Mouse (Mus musculus) cerebellum, adult 2 months (tissue): ENCODE data around the gene Atp2a1. TPM values are rescaled to one million over a fixed set of nuclear protein-coding genes. Genes with fewer than 3 reads are reported as not detected.
A peak's percentile ranks its signal among the peaks of the same experiment; 100 is the strongest.
"Not testable (repeated sequence)": the region's sequence is repeated elsewhere in the genome, so short reads cannot be mapped to it uniquely, and the experiment has no call there.

ENCODE experiments used
- DNase-seq, 2 experiments: peaks; one replicate each; pipeline ENCODE4 v3.0.0; 2021
- H3K27ac ChIP-seq: fragments of 200-500 bp; 2 replicates; pipeline ENCODE4 v1.5.1; 2012; ENCODE audit warnings: low read length, control low read depth, inconsistent platforms; ENCODE audit not compliant: insufficient read depth
- H3K27me3 ChIP-seq: fragments of 200-500 bp; 2 replicates; pipeline ENCODE4 v1.6.1; 2012; ENCODE audit warnings: inconsistent platforms, mild to moderate bottlenecking, low read length, moderate library complexity; ENCODE audit not compliant: control insufficient read depth, insufficient read depth
- H3K4me1 ChIP-seq: fragments of 200-500 bp; 2 replicates; pipeline ENCODE4 v1.6.1; 2011; ENCODE audit warnings: low read length; ENCODE audit not compliant: control insufficient read depth, insufficient read depth
- H3K4me3 ChIP-seq: fragments of 200-500 bp; replicated peaks from 2 replicates; pipeline ENCODE3; 2011; ENCODE audit warnings: mild to moderate bottlenecking, low read depth, low read length, control low read depth; ENCODE audit not compliant: insufficient read depth
- CTCF ChIP-seq: fragments of 200-500 bp; IDR thresholded peaks from 2 replicates; pipeline ENCODE4 v1.5.1; 2011; ENCODE audit warnings: low read depth, mild to moderate bottlenecking, control low read depth, low read length, moderate library complexity, borderline replicate concordance; ENCODE audit not compliant: insufficient read depth
- POLR2A ChIP-seq: fragments of 200-500 bp; IDR thresholded peaks from 2 replicates; pipeline ENCODE4 v1.6.1; 2011; ENCODE audit warnings: low read length, control low read depth, borderline replicate concordance; ENCODE audit not compliant: insufficient read depth
- WGBS: fragments of 180-500 bp; shearing (Covaris S2); methylation state at CpG from one replicate; pipeline ENCODE4 v1.1.7; 2018; 5-methylcytosine and 5-hydroxymethylcytosine counted together
- polyA plus RNA-seq: library from polyadenylated mRNA; depleted of rRNA; stranded (reverse); fragments of >200 nt; gene quantifications from 2 replicates; pipeline ENCODE4 v1.2.3, GENCODE M21; 2012

Atp2a1 gene
- polyA plus RNA-seq, 1 experiment, result 0.46 TPM

- WGBS, result 22% methylated on average over 8 of the region's 8 CpGs
- H3K4me3 ChIP-seq, result no peak overlapping the region
- TF ChIP-seq POLR2A (no peak), CTCF (no peak)
Measured at GRCm38 (mm10) chr7:126417045-126417444, 45.9 kb downstream of the Atp2a1 start.

GRCm38 (mm10) chr7:126416615-126417014, 46.3 kb downstream of the Atp2a1 start:
- TF ChIP-seq POLR2A, result no peak
- no peak for TF ChIP-seq CTCF
- no peak for DNase-seq
- H3K27ac ChIP-seq, result no peak overlapping the region
- H3K4me3 ChIP-seq, result no peak overlapping the region
- no peaks in the 10 kb centered on the region for H3K27me3 ChIP-seq
- WGBS, result 38% methylated on average over 2 of the region's 2 CpGs
- H3K4me1 ChIP-seq, result no peaks in the 10 kb centered on the region

More at GRCm38 (mm10) chr7:126417045-126417444, 45.9 kb downstream of the Atp2a1 start:
- Histone ChIP-seq H3K27me3 (no peaks in the 10 kb centered on the region), H3K27ac (no peak overlapping the region), H3K4me1 (no peaks in the 10 kb centered on the region)
- no peak for DNase-seq

- Histone ChIP-seq H3K4me1 (no peaks in the 10 kb centered on the region), H3K27ac (no peak within 1 kb of the TSS), H3K27me3 (no peaks in the 10 kb centered on the region), H3K4me3 (no peak within 1 kb of the TSS)
- WGBS, result 82% methylated on average over 6 of the region's 6 CpGs
- DNase-seq, result no peak
- no peak for TF ChIP-seq CTCF
- TF ChIP-seq POLR2A, result no peak
Measured at GRCm38 (mm10) chr7:126414725-126415124, 48.2 kb downstream of the Atp2a1 start, which contains the start of gene Cd19. Cd19 (minus strand) TSS chr7:126414889.

- TF ChIP-seq CTCF (no peak), POLR2A (no peak)
- Histone ChIP-seq H3K27me3 (no peaks in the 10 kb centered on the region), H3K4me3 (no peak overlapping the region), H3K27ac (no peak overlapping the region), H3K4me1 (no peaks in the 10 kb centered on the region)
- no peak for DNase-seq
- 83% methylated on average over 4 of the region's 4 CpGs for WGBS
Measured at GRCm38 (mm10) chr7:126411061-126411460, 51.8 kb downstream of the Atp2a1 start.

GRCm38 (mm10) chr7:126408686-126409085, 54.2 kb downstream of the Atp2a1 start:
- H3K27ac ChIP-seq, result no peak overlapping the region
- H3K27me3 ChIP-seq, result no peaks in the 10 kb centered on the region
- TF ChIP-seq CTCF (no peak), POLR2A (no peak)
- no peak overlapping the region for H3K4me3 ChIP-seq
- 73% methylated on average over 2 of the region's 2 CpGs for WGBS
- H3K4me1 ChIP-seq, result no peaks in the 10 kb centered on the region
- no peak for DNase-seq

GRCm38 (mm10) chr7:126402518-126402917, 60.4 kb downstream of the Atp2a1 start:
- not testable (repeated sequence) for H3K4me3 ChIP-seq, H3K27ac ChIP-seq, H3K4me1 ChIP-seq, H3K27me3 ChIP-seq, DNase-seq
- 78% methylated on average over 8 of the region's 8 CpGs for WGBS

GRCm38 (mm10) chr7:126399548-126399947, 63.4 kb downstream of the Atp2a1 start:
- H3K4me1 ChIP-seq, result no peaks in the 10 kb centered on the region
- no peak overlapping the region for H3K4me3 ChIP-seq
- 7% methylated on average over 5 of the region's 5 CpGs for WGBS
- TF ChIP-seq CTCF, result peak; percentile 82
- TF ChIP-seq POLR2A, result no peak
- no peaks in the 10 kb centered on the region for H3K27me3 ChIP-seq
- peak; percentile 73 to 83 for DNase-seq
- H3K27ac ChIP-seq, result no peak overlapping the region

GRCm38 (mm10) chr7:126397822-126398221, 65.1 kb downstream of the Atp2a1 start:
- WGBS, result 95% methylated on average over 4 of the region's 4 CpGs
- peak in 1 of 2 experiments; percentile 12 for DNase-seq
- Histone ChIP-seq H3K4me3 (no peak overlapping the region), H3K4me1 (no peaks in the 10 kb centered on the region), H3K27ac (no peak overlapping the region), H3K27me3 (no peaks in the 10 kb centered on the region)
- no peak for TF ChIP-seq POLR2A
- TF ChIP-seq CTCF, result no peak

- no peaks in the 10 kb centered on the region for H3K4me1 ChIP-seq
- H3K4me3 ChIP-seq, result no peak overlapping the region
- DNase-seq, result no peak
- WGBS, result 54% methylated on average over 6 of the region's 6 CpGs
- TF ChIP-seq CTCF, result no peak
- TF ChIP-seq POLR2A, result no peak
- no peaks in the 10 kb centered on the region for H3K27me3 ChIP-seq
- no peak overlapping the region for H3K27ac ChIP-seq
Measured at GRCm38 (mm10) chr7:126397221-126397620, 65.7 kb downstream of the Atp2a1 start.
